Mouse (Mus musculus): ENCODE results near the gene Mtm1. TPM values are rescaled to one million over a fixed set of nuclear protein-coding genes. Genes with fewer than 3 reads are reported as not detected.
A peak's percentile ranks its signal among the peaks of the same experiment; 100 is the strongest.
"Not testable (repeated sequence)": the region's sequence is repeated elsewhere in the genome, so short reads cannot be mapped to it uniquely, and the experiment has no call there.

The Mtm1 gene
- total and polyA plus RNA-seq, 3 experiments = 2.2 to 4.0 TPM; not detected in 1

DNA sequence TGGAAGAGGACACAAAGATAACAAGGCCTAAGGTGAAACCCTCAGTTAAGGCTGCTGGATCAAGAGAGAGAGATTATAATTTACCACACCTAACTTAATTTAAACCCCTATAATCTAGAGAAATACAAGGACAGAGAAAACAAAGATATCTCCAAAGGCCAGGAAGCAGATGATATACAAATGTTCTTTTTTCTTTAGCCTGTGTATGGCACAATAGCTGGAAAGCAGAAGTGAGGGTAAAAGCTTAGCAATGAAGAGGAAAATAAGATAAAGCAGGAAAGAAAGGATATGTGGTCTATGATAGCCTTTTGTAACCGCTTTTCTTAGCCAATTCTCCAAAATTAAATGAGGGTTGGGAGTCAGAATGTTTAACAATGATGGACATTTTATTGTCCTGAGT lies 144.8 kb downstream of the Mtm1 start:
- Histone ChIP-seq H3K9ac (ENCODE audit: control insufficient read depth, low read depth, low read length, poor library complexity, severe bottlenecking) (no peak overlapping the region), H3K4me1 (ENCODE audit: control insufficient read depth in 1 of 2, insufficient read depth in 2 of 2, low read length in 2 of 2) (no peaks in the 10 kb centered on the region; a peak in 2 of 4 replicates), H3K9me3 (replicated peaks; ENCODE audit: insufficient read depth, low read length) (no peaks in the 10 kb centered on the region), H3K4me3 (ENCODE audit: control insufficient read depth in 1 of 2, insufficient read depth in 1 of 2, low read depth in 2 of 2, low read length in 2 of 2) (no peak overlapping the region), H3K79me2 (ENCODE audit: control insufficient read depth, insufficient read depth, low read length, poor library complexity) (no peaks in the 10 kb centered on the region), H3K36me3 (ENCODE audit: control insufficient read depth in 1 of 2, insufficient read depth in 2 of 2, low read length in 2 of 2) (peaks cover 0 to 8% of the 10 kb centered on the region in 2 experiments; a peak in 2 of 4 replicates), H3K27ac (ENCODE audit: control insufficient read depth, low read depth, low read length) (peak overlapping the region; percentile 75), H3K27me3 (ENCODE audit: control insufficient read depth in 1 of 2, insufficient read depth in 2 of 2, low read length in 2 of 2) (no peaks in the 10 kb centered on the region)
- peak; percentile 61 for DNase-seq (ENCODE audit: low read depth, low spot score)
- no peak for TF ChIP-seq ELF1 (IDR thresholded peaks at IDR 0.05; ENCODE audit: low read depth, low read length)
- peak; percentile 80 to 81 for TF ChIP-seq EP300 (IDR thresholded peaks at IDR 0.05; ENCODE audit: low read depth in 1 of 2, low read length in 2 of 2)
- TF ChIP-seq TAL1 (IDR thresholded peaks at IDR 0.05; ENCODE audit: low read length) = peak; percentile 27; the same call in 1 of the 2 replicates
- TF ChIP-seq ETS1 (IDR thresholded peaks at IDR 0.05; ENCODE audit: low read depth, low read length) = peak; percentile 44; the same call in 1 of the 2 replicates
- no peak for TF ChIP-seq HCFC1 (IDR thresholded peaks at IDR 0.05; ENCODE audit: low read depth, low read length)
- peak; percentile 25; the same call in 1 of the 2 replicates for TF ChIP-seq SIN3A (IDR thresholded peaks at IDR 0.05; ENCODE audit: low read length)
- TF ChIP-seq SMC3 (IDR thresholded peaks at IDR 0.05; ENCODE audit: low read depth, low read length) = no peak
- no peak for TF ChIP-seq GABPA (IDR thresholded peaks at IDR 0.05; ENCODE audit: low read depth, low read length)
- 0 out of 2 replicates have a peak, but pooled peaks have one; percentile 21 for TF ChIP-seq ZNF384 (IDR thresholded peaks at IDR 0.05; ENCODE audit: low read depth, low read length)
- TF ChIP-seq BHLHE40 (IDR thresholded peaks at IDR 0.05; ENCODE audit: borderline replicate concordance, low read depth, low read length) = no peak
- TF ChIP-seq ZMIZ1 (IDR thresholded peaks at IDR 0.05; ENCODE audit: low read depth, low read length) = no peak
- TF ChIP-seq GATA1 (IDR thresholded peaks at IDR 0.05; ENCODE audit: low read depth, low read length) = peak; percentile 66
- TF ChIP-seq RCOR1 (IDR thresholded peaks at IDR 0.05; ENCODE audit: low read depth, low read length) = peak; percentile 58; the same call in 1 of the 2 replicates
- TF ChIP-seq TCF12 (IDR thresholded peaks at IDR 0.05; ENCODE audit: low read depth, low read length) = peak; percentile 69; the same call in 1 of the 2 replicates

DNA sequence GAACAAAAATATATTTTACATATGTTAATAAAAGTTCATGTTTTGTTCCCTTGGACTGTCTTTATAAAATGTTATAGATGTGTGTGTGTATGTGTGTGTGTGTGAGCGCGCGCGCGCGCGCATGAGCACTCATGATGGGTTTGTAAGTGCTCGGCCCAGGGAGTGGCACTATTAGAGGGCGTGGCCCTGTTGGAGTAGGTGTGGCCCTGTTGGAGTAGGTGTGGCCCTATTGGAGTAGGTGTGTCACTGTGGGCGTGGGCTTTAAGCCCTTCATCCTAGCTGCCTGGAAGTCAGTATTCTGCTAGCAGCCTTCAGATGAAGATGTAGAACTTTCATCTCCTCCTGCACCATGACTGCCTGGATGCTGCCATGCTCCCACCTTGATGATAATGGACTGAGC lies 151.2 kb downstream of the Mtm1 start:
- H3K36me3 ChIP-seq (ENCODE audit: control insufficient read depth in 1 of 2, insufficient read depth in 2 of 2, low read length in 2 of 2); H3K27ac ChIP-seq (ENCODE audit: control insufficient read depth, low read depth, low read length); H3K9me3 ChIP-seq (replicated peaks; ENCODE audit: insufficient read depth, low read length); H3K4me1 ChIP-seq (ENCODE audit: control insufficient read depth in 1 of 2, insufficient read depth in 2 of 2, low read length in 2 of 2); H3K9ac ChIP-seq (ENCODE audit: control insufficient read depth, low read depth, low read length, poor library complexity, severe bottlenecking); H3K4me3 ChIP-seq (ENCODE audit: control insufficient read depth in 1 of 2, insufficient read depth in 1 of 2, low read depth in 2 of 2, low read length in 2 of 2); H3K79me2 ChIP-seq (ENCODE audit: control insufficient read depth, insufficient read depth, low read length, poor library complexity); H3K27me3 ChIP-seq (ENCODE audit: control insufficient read depth in 1 of 2, insufficient read depth in 2 of 2, low read length in 2 of 2); DNase-seq (ENCODE audit: low read depth, low spot score): not testable (repeated sequence)

DNA sequence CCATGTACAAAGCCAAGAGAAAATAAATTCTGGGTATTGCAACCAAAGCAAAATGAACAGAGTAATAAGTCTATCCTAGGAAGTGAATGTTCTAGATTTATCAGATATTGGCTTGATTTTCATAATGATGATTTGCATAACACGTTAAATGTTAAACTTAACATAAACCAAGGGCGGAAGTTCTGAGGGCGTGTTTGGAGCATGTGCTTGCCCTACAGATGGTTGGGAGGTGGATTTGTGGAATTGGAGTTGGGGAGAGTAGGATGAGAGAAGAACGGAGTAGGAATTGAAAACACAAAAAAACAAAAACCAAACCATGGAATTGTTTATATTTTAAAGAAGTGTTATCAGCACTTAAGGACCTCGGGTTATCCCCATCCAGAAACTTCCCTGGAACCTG lies 153.5 kb downstream of the Mtm1 start:
- H3K4me1 ChIP-seq (ENCODE audit: control insufficient read depth in 1 of 2, insufficient read depth in 2 of 2, low read length in 2 of 2) = peaks cover 5 to 8% of the 10 kb centered on the region in 2 experiments; a peak in 3 of 4 replicates
- DNase-seq (ENCODE audit: low read depth, low spot score) = no peak
- H3K79me2 ChIP-seq (ENCODE audit: control insufficient read depth, insufficient read depth, low read length, poor library complexity) = peaks cover 3% of the 10 kb centered on the region; the same call in 1 of the 2 replicates
- no peak overlapping the region for H3K27ac ChIP-seq (ENCODE audit: control insufficient read depth, low read depth, low read length)
- no peaks in the 10 kb centered on the region for H3K27me3 ChIP-seq (ENCODE audit: control insufficient read depth in 1 of 2, insufficient read depth in 2 of 2, low read length in 2 of 2)
- H3K9me3 ChIP-seq (replicated peaks; ENCODE audit: insufficient read depth, low read length) = no peaks in the 10 kb centered on the region
- H3K36me3 ChIP-seq (ENCODE audit: control insufficient read depth in 1 of 2, insufficient read depth in 2 of 2, low read length in 2 of 2) = peaks cover 0 to 8% of the 10 kb centered on the region in 2 experiments; a peak in 2 of 4 replicates
- H3K9ac ChIP-seq (ENCODE audit: control insufficient read depth, low read depth, low read length, poor library complexity, severe bottlenecking) = peak overlapping the region; percentile 82
- peak overlapping the region; percentile 79 to 88 for H3K4me3 ChIP-seq (ENCODE audit: control insufficient read depth in 1 of 2, insufficient read depth in 1 of 2, low read depth in 2 of 2, low read length in 2 of 2)
- TF ChIP-seq POLR2AphosphoS5 (IDR thresholded peaks at IDR 0.05; ENCODE audit: borderline replicate concordance, low read depth, low read length) (no peak), RAD21 (IDR thresholded peaks at IDR 0.05; ENCODE audit: low read depth, low read length) (no peak), EP300 (IDR thresholded peaks at IDR 0.05; ENCODE audit: low read depth in 1 of 2, low read length in 2 of 2) (no peak), RCOR1 (IDR thresholded peaks at IDR 0.05; ENCODE audit: low read depth, low read length) (no peak), ZC3H11A (IDR thresholded peaks at IDR 0.05; ENCODE audit: low read depth, low read length) (no peak), ZMIZ1 (IDR thresholded peaks at IDR 0.05; ENCODE audit: low read depth, low read length) (no peak), MAFK (IDR thresholded peaks at IDR 0.05; ENCODE audit: borderline replicate concordance, low read depth, low read length) (no peak), KAT2A (conservative IDR thresholded peaks at IDR 0.05; ENCODE audit: low read depth, low read length) (no peak), SIN3A (IDR thresholded peaks at IDR 0.05; ENCODE audit: low read length) (no peak), GATA1 (IDR thresholded peaks at IDR 0.05; ENCODE audit: low read depth, low read length) (no peak), MYB (IDR thresholded peaks at IDR 0.05; ENCODE audit: low read depth, low read length) (no peak), ZKSCAN1 (IDR thresholded peaks at IDR 0.05; ENCODE audit: low read depth, low read length) (no peak), USF1 (IDR thresholded peaks at IDR 0.05; ENCODE audit: low read depth, low read length) (no peak), ELF1 (IDR thresholded peaks at IDR 0.05; ENCODE audit: low read depth, low read length) (no peak), TCF12 (IDR thresholded peaks at IDR 0.05; ENCODE audit: low read depth, low read length) (no peak), UBTF (IDR thresholded peaks at IDR 0.05; ENCODE audit: borderline replicate concordance, insufficient read depth, low read depth, low read length) (no peak), E2F4 (IDR thresholded peaks at IDR 0.05; ENCODE audit: borderline replicate concordance, low read depth, low read length) (no peak), TBP (IDR thresholded peaks at IDR 0.05; ENCODE audit: low read depth, low read length) (no peak)

Data from MEL (cell line).